Mouse (Mus musculus): ENCODE results near the gene Gjb3.

The Gjb3 gene

DNA sequence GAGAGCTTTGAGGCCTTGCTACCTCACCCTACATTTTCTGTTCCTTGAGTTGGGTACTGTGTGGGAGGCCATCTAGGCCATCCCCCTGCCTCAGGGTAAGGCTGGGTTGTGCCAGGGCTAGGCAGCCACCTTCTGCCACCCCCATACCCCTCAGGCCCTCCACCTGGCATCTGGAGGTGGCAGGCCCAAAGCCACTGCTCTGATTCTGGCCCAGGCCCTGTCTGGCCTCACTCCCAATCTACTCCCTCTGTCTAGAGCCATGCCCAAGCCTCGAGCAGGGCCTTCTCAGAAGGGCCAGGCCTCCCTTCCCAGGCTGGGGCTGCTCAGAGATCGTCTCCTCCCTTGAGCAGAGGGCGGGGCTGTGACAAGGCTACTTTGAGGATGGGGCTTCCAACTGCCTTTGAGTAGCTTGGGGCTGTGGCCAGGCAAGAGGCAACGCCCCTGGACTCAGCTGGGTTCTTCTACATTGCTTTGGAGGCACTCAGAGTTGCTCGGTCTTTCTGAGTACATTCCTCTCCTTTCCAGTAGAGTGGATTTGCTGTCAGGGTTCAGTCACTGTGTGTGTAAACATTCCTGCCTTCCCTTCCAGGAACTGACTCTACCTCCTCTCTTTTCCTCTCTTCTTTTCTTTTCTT lies 4.3 kb upstream of the Gjb3 start:
- no peak for DNase-seq (ENCODE audit: low spot score)

DNA sequence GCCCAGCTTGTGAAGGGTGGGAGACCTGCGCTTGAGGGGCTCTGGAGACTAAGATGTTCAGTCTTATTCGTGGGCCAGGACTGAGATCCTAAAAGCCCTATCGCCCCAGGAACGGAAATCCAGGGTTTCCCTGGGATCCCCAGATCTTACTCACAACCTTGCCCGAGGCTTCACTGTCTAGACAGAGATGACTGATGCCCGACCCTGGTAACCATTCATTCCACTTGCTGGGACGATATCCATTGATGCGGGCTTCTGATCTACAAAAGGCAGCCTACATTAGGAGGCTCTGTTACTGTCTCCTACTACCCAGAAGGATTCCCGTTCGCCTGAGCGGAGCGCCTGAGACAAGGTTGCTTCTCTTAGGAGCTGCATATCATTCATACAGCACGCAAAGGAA lies 527 bp upstream of the Gjb3 start:
- no peak for DNase-seq (ENCODE audit: low spot score)

DNA sequence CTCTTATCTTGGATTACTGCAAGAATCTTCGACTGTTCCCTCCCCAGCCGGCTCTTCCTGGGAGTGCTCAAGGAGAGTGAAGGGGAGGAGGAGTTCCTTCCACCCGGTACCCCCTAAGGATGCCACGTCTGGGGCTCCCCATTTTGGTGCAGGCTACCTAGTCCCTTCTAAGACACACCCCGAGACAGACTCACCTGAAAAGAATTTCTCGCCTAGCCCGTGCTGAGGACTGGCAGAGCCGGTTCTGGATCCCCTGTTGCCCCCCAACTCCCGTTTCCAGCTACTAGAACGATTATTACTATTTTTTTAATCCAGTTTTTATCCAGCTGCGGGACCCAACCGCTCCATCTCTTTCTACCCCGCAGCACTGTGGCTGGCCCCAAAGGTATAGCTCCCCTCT lies 893 bp downstream of the Gjb3 start:
- DNase-seq (ENCODE audit: low spot score): no peak

DNA sequence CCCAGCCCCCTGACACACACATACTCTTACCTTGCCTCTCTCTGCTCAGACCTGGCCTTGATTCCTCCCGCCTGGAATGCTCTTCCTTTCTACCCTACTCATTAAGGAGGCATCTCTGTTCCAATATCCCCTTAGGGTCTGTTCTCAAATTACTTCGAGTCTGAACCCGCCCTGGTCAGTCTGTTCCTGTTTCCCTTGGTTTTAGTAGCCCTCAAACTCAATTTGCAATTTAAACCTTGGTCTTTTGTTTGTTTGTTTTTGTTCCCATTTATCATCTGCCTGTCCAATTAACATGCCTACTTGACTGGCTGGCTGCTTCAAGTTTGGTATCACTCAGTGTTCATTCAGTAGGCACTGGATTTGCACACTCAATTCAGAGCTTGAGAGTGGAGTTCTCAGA lies 1.6 kb downstream of the Gjb3 start:
- DNase-seq (ENCODE audit: low spot score): no peak

DNA sequence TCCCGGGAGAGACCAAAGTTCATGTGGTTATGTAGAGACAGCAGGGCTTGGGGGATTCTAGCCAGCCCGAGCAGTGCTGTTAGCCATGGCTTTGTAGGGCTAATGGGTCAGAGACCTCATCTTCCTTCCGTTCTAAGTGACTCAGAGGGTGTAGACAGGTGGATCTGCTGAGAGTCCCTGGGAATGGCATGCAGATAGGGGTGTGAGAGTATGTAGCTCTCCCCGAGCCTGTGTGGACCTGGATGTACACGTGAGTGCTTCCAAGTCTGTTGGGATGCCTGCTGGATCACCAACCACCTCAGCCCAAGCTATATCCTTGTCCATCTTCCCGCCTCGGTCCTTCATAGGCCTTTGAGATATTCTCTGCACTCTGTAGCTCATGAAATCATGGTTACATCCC lies 2.3 kb downstream of the Gjb3 start:
- no peak for DNase-seq (ENCODE audit: low spot score)

GRCm38 (mm10) chr4:127327749-127328148 lies 2.9 kb downstream of the Gjb3 start:
- DNase-seq (ENCODE audit: low spot score): no peak

DNA sequence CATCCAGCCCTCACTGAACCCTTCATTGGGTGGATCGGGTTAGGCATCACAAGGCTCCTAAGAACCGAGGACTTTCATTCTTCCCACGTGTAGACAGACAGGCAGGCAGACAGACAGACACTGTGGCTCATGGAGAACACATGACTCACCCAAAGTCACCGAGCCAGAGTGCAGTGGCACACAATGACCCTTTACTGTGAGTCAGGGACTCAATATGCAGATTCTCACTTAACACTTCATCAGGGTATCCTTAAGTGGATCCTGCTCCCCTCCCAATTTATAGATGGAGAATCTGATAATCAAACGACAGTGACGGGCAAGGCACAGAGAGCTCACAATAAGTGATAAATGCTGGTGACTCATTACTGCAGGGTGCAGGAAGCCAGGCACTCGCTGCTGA lies 3.4 kb downstream of the Gjb3 start:
- DNase-seq (ENCODE audit: low spot score): no peak

DNA sequence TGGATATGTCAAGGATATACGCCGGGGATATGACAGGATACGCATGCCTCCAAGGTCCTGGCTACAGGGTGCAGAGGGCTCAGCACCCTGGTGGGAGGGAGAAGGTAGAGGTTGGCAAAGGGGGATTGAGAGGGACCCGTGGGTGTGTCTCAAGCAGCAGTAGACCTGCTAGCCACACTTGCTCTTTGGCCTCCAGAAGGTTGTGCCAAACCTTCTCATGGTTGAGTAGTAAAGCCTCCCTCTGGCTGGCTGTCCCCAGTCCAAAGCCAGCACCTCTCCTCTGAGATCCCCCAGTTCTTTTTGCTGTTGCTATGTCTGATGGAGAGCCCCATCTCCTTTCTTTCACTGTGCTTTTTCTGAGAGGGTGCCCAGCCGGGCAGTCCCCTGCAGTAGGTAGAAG lies 5.4 kb downstream of the Gjb3 start:
- DNase-seq (ENCODE audit: low spot score): no peak

- peak; percentile 78 for DNase-seq (ENCODE audit: low spot score)
These were observed 5.9 kb downstream of the Gjb3 start for GRCm38 (mm10) chr4:127324759-127325158.

DNA sequence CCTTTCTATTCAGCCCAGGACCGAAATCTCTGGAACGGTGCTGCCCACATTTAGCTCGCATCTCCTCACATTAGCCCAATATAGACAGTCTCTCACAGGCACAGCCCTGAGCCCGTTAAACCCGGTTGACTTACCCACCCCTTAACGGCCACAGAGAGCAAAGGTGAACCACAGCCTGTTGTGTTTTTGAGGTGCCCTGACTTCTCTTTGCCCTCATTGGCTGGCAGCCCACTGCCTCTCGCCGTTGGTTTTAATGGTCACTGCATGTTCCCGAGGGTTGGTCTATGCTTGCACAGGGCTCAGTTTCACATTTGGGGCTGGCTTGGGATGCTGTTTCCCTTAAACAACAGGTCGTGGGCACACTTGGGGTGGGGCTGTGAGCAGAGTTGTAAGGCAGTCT lies 6.3 kb downstream of the Gjb3 start:
- no peak for DNase-seq (ENCODE audit: low spot score)

DNA sequence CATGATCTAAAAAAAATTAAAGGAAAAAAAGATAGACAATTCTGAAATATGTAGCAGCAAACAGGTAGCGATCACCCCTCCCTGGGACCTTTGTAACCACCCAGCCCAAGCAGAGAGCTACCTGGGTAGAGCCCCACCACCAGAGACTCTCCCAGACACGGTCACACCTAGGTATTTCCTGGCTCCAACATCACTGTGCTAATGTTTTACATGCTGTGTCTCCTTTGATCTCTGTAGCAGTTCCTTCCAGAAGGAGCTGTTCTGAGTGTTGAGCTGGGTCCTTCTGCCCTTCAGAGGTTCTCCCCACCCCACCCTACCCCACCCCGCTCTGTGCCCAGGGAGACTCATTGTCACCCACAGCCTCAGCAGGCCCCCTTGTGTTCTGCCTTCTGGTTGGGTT lies 7.0 kb downstream of the Gjb3 start:
- no peak for DNase-seq (ENCODE audit: low spot score)

DNA sequence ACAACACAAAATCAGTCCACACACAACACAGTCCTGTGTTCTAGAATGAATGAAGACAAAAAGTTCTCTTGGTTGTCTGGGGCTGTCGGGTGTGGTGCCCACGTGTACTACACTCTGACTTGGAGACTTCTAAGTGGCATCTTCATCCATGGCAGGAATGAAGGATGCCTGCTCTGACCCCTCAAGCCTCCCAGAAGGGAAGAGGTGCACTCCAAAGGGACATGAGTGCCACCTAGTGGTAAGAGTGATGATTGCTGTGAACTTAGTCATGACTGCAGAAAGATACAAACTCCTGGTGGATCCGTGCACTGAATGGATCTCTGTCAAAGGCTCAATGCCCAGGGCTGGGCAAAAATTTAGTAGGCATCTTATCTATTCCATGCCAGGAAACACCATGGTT lies 11.0 kb downstream of the Gjb3 start:
- DNase-seq (ENCODE audit: low spot score): peak; percentile 73

DNA sequence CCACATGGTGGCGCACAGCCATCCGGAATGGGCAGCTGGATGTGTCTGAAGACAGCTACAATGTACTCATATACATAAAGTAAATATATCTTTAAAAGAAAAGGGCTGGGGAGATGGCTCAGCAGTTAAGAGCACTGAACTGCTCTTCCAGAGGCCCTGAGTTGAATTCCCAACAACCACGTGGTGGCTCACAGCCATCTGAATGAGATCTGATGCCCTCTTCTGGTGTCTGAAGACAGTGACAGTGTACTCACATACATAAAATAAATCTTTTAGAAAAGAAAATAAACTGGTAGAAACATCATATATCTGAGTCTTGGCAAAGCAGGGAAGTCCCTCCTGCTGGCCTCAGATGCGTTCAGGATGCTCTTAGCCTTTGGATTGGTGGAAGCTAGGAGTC lies 13.5 kb downstream of the Gjb3 start:
- no peak for DNase-seq (ENCODE audit: low spot score)

- DNase-seq (ENCODE audit: low spot score): no peak
These were observed 14.9 kb downstream of the Gjb3 start for GRCm38 (mm10) chr4:127315753-127316152.

GRCm38 (mm10) chr4:127314585-127314984 lies 16.1 kb downstream of the Gjb3 start:
- DNase-seq (ENCODE audit: low spot score): no peak

DNA sequence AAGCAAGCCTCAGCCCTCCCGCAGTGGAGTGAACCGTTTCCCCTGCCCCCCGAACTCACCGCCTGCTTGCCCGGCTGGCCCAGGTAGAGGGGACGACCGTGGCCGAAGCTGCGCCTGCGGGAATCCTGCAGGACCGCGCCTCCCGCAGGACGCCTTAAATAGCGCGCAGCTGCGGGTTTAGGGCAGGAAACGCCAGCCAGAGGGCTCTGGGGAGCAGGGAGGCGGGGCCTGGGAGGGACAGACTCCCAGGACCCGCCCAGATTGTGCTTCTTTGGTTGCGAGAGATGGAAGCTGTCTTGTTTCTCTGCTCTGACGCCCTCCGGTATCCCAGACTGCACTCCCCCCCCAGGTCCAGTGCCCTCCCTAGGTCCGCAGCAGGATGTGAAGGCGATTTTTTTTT lies 16.8 kb downstream of the Gjb3 start, which contains the start of gene Gja4:
Gene Gja4, minus strand, starts transcription at position 179 of the 400 bp plus-strand sequence.
- DNase-seq (ENCODE audit: low spot score): peak; percentile 45

- DNase-seq (ENCODE audit: low spot score): no peak
These were observed 18.3 kb downstream of the Gjb3 start for GRCm38 (mm10) chr4:127312349-127312748.

- no peak for DNase-seq (ENCODE audit: low spot score)
These were observed 19.1 kb downstream of the Gjb3 start for GRCm38 (mm10) chr4:127311561-127311960.

GRCm38 (mm10) chr4:127306915-127307314 lies 23.7 kb downstream of the Gjb3 start:
- no peak for DNase-seq (ENCODE audit: low spot score)

- DNase-seq (ENCODE audit: low spot score): no peak
These were observed 26.8 kb downstream of the Gjb3 start for GRCm38 (mm10) chr4:127303796-127304195.

DNA sequence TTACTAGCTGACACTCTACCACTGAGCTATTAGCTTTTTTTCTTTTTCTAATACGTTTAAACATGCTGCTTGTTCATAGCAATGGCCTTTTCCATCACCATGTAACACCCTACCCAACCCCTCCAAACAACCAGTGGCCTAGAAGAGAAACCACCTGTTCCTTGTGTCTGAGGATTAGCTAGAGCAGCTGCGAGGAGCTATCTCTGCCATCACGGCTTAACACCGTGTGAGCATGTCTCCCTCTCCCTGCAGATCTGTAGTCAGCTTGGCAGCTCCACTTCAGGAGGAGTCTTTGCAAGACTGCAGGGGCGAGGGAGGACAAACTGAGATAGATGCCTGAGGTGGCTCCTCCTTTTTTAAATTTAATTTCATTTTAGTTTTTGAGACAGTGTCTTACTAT lies 30.1 kb downstream of the Gjb3 start:
- no peak for DNase-seq (ENCODE audit: low spot score)

DNA sequence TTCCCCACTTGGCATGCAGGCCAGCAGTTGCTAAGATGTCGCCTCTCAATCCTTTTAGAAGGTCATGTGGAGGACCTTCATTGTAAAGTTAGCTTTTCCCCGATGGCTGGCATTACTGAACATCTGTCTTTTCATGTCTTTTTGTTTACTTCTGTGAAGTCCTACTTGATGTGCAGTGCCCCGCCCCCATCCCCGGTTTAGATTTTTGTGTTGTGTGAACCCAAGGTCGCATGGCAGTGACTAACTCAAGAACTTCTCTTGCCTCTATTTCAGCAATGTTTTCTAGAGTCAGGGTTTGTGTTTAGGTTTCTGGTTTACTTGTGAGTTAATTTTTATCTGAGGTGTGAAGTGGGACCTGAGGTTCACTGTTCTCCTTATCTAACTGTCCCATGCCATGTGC lies 38.0 kb downstream of the Gjb3 start:
- DNase-seq (ENCODE audit: low spot score): no peak

DNA sequence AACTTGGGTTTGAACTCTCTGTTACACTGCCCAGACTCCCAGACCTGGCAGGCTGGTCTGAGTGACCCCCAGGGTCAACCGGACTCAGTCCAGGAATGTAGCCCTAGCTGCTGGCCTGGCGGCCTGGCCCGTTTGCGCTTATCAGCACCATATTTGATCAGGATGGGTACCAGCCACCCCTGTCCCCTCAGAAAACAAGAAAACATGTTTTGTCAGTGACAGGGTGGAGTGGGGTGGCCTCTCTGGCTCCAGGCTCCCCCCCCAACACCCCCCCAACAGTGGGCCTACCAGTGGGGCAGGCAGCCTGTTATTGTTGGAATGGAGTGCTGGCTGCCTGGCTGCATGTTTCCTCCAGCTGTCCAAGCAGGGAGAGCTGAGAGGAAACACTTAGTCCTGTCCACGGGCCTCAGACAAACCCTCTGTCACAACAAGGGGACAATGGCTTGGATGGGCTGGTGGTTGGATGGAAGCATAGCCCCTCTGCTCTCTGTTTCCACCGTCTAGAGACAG lies 41.5 kb downstream of the Gjb3 start:
- no peak for DNase-seq (ENCODE audit: low spot score)

DNA sequence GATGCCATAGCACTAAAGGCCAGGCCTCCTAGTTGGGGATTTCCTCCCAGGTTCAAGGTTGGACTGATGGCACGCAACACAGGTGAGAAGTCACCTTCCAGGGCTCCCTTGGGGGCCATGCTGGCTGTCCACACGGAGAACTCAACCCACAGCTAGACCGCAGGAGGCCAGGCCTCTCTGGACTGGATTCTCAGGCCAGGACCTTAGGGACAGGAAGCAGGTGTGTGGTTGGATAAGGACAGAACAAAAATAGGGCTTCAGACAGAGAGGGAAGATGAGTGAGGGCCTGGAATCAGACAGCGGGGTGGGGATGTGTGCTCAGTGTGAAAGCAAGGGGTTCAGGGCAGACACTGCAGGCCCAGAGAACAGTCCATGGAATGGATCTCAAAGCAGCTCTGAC lies 43.7 kb downstream of the Gjb3 start:
- DNase-seq (ENCODE audit: low spot score): no peak
